Mouse (Mus musculus) megakaryocyte, embryonic 14.5 days (primary cell): ENCODE measurements around the gene Stard3.

Source experiments
- FLI1 ChIP-seq: IDR thresholded peaks from 2 replicates; pipeline ENCODE4 v1.6.1; 2012; ENCODE audit warnings: low read length, inconsistent platforms, mixed read lengths
- GATA1 ChIP-seq: IDR thresholded peaks from 3 replicates; pipeline ENCODE4 v1.6.1; 2012; ENCODE audit warnings: mixed read lengths, low read length, inconsistent platforms, borderline replicate concordance

- TF ChIP-seq GATA1, result no peak
- no peak for TF ChIP-seq FLI1
Measured at GRCm38 (mm10) chr11:98400816-98401215, 42.6 kb downstream of the Stard3 start.
